14 mouse cellular contexts compared by ENCODE assay signal in genomic region chr11:52419246-52419645, GRCm38 (mm10). TPM values are rescaled to one million over a fixed set of nuclear protein-coding genes. Genes with fewer than 3 reads are reported as not detected.
DNase-seq lines count a peak whose midpoint lies in the region; ATAC-seq and TF ChIP-seq lines count a peak whose summit lies in the region.
"Had no signal": no experiment of that assay in that cellular context is flagged by ENCODE, and none has a peak within 500 bp of the region (broad histone marks: within the 10 kb centered on the region; RNA-seq: fewer than 3 reads in every experiment).

No protein-coding gene starts in this region.

- H3K4me3 ChIP-seq in kidney, adult 2 months (ENCODE audit: insufficient read depth, low read depth, low read length), result no peak overlapping the region
- H3K4me3 ChIP-seq: heart, embryonic 13.5 days; hindbrain, embryonic 15.5 days; midbrain, embryonic 13.5 days had no signal

- ATAC-seq in megakaryocyte-erythroid progenitor cell, adult 5-6 weeks (replicated peaks; ENCODE audit: low FRiP score, low TSS enrichment, poor library complexity, severe bottlenecking), result peak; percentile 84
- no peak for ATAC-seq in erythroblast, adult 5-6 weeks (replicated peaks; ENCODE audit: low FRiP score, poor library complexity, severe bottlenecking)
- ATAC-seq: forebrain, embryonic 16.5 days; midbrain, embryonic 13.5 days had no signal

- peak; percentile 46 for DNase-seq in kidney, adult 2 months
- no peak for DNase-seq in kidney, adult 8-10 months
- peak; percentile 34 for DNase-seq in 3134 (ENCODE audit: extremely low read depth, insufficient read length, low spot score)
- peak; percentile 47 for DNase-seq in T-cell, adult 2 months (ENCODE audit: low spot score)
- DNase-seq in Muller cell, postnatal 12 days (ENCODE audit: inconsistent ontology term), result no peak
- no peak for DNase-seq in adrenal gland, postnatal 36 days
- DNase-seq: cerebellum, postnatal 36 days; gastrocnemius, postnatal 10 days had no signal

- H3K36me3 ChIP-seq in kidney, adult 2 months (ENCODE audit: control insufficient read depth, insufficient read depth, low read length), result no peaks in the 10 kb centered on the region
- H3K36me3 ChIP-seq: heart, embryonic 13.5 days; hindbrain, embryonic 15.5 days; midbrain, embryonic 13.5 days had no signal

- H3K27ac ChIP-seq in kidney, adult 2 months (ENCODE audit: insufficient read depth, low read depth, low read length), result no peak overlapping the region
- H3K27ac ChIP-seq: hindbrain, embryonic 15.5 days; midbrain, embryonic 13.5 days had no signal

- TF ChIP-seq POLR2A in kidney, adult 2 months (IDR thresholded peaks at IDR 0.05; ENCODE audit: low read depth, low read length), result no peak

- no peak for TF ChIP-seq CTCF in kidney, adult 2 months (conservative IDR thresholded peaks at IDR 0.05; ENCODE audit: insufficient read depth, insufficient read length, low read depth, low read length)

- no peaks in the 10 kb centered on the region for H3K4me1 ChIP-seq in kidney, adult 2 months (ENCODE audit: control insufficient read depth, insufficient read depth, low read length)
- H3K4me1 ChIP-seq: midbrain, embryonic 13.5 days had no signal

- H3K27me3 ChIP-seq in kidney, adult 2 months (replicated peaks; ENCODE audit: control insufficient read depth, insufficient read depth, low read length), result no peaks in the 10 kb centered on the region
- H3K27me3 ChIP-seq: heart, embryonic 13.5 days; hindbrain, embryonic 15.5 days; midbrain, embryonic 13.5 days had no signal

- 58% methylated on average over 5 of the region's 5 CpGs for WGBS in kidney, adult 2 months

RNA-seq across cellular contexts. Expression of gene 9530068E07Rik, which starts 23.0 kb away (rescaled TPM):
- 219 and 245 TPM in 2 replicates for polyA plus RNA-seq in kidney, adult 2 months (2012; rRNA removed)
- 49.7 and 60.7 TPM in 2 replicates for total RNA-seq in megakaryocyte-erythroid progenitor cell, adult 5-6 weeks (2014; fragmentation: Nextera tagmentation)
- 51.1 and 58.3 TPM in 2 replicates for total RNA-seq in megakaryocyte-erythroid progenitor cell, adult 5-6 weeks (2017)
- 30.6 and 35.1 TPM in 2 replicates for total RNA-seq in erythroblast, adult 5-6 weeks (2015; ENCODE audit: low replicate concordance)
- 22.2 and 24.3 TPM in 2 replicates for total RNA-seq in erythroblast, adult 5-6 weeks (2017; ENCODE audit: low replicate concordance)
- 100 to 1,000 TPM; 156 to 165 TPM for total RNA-seq in adrenal gland, postnatal 36 days (2021)

RNA-seq across cellular contexts. Expression of gene Vdac1, which starts 58.6 kb away (rescaled TPM):
- 259 and 341 TPM in 2 replicates for polyA plus RNA-seq in kidney, adult 2 months (2012; rRNA removed)
- total RNA-seq in megakaryocyte-erythroid progenitor cell, adult 5-6 weeks (2014; fragmentation: Nextera tagmentation), result 192 and 199 TPM in 2 replicates
- total RNA-seq in megakaryocyte-erythroid progenitor cell, adult 5-6 weeks (2017), result 232 and 301 TPM in 2 replicates
- 32.9 and 36.4 TPM in 2 replicates for total RNA-seq in erythroblast, adult 5-6 weeks (2015; ENCODE audit: low replicate concordance)
- 34.0 and 51.9 TPM in 2 replicates for total RNA-seq in erythroblast, adult 5-6 weeks (2017; ENCODE audit: low replicate concordance)
- total RNA-seq in adrenal gland, postnatal 36 days (2021), result 100 to 1,000 TPM; 433 to 439 TPM

Comparison
In these comparisons a context has a peak if more than half of its experiments do, and no peak if none do; other contexts are left out.
1. DNase-seq: peak in kidney, adult 2 months (single experiment), 3134 (single experiment) and T-cell, adult 2 months (single experiment); none in kidney, adult 8-10 months (0 of 2), Muller cell, postnatal 12 days (single experiment) and adrenal gland, postnatal 36 days (0 of 2).